Mouse (Mus musculus) heart, postnatal 0 days (tissue): ENCODE results near the gene Dedd. TPM values are rescaled to one million over a fixed set of nuclear protein-coding genes. Genes with fewer than 3 reads are reported as not detected.
A peak's percentile ranks its signal among the peaks of the same experiment; 100 is the strongest.

Source experiments
- ATAC-seq: fragments of 200-750 bp; cut with Nextera tagmentation; 2 replicates; pipeline ENCODE4 v1.8.0; 2017; ENCODE audit warnings: low read depth, moderate number of reproducible peaks, moderate library complexity; ENCODE audit not compliant: insufficient read depth
- DNase-seq: peaks from one replicate; pipeline ENCODE4 v3.0.0-alpha.2; 2016; ENCODE audit warnings: low spot score
- H3K27ac ChIP-seq: fragments of 300-500 bp; sonication (generic); 2 replicates; pipeline ENCODE4 v1.5.1; 2014; ENCODE audit warnings: low read depth, mild to moderate bottlenecking
- H3K27me3 ChIP-seq: fragments of 300-500 bp; sonication (generic); 2 replicates; pipeline ENCODE4 v1.6.1; 2014; ENCODE audit warnings: low read length, mixed read lengths; ENCODE audit not compliant: control insufficient read depth, insufficient read depth
- H3K36me3 ChIP-seq: fragments of 300-500 bp; sonication (generic); replicated peaks from 2 replicates; pipeline ENCODE4 v1.6.1; 2014; ENCODE audit warnings: low read length, mixed read lengths; ENCODE audit not compliant: control insufficient read depth, insufficient read depth
- H3K4me1 ChIP-seq: fragments of 300-500 bp; sonication (generic); 2 replicates; pipeline ENCODE4 v1.6.1; 2014; ENCODE audit warnings: antibody characterized with exemption; ENCODE audit not compliant: control insufficient read depth, insufficient read depth
- H3K4me2 ChIP-seq: fragments of 300-500 bp; sonication (generic); 2 replicates; pipeline ENCODE4 v1.6.1; 2014; ENCODE audit warnings: low read depth, mild to moderate bottlenecking, low read length, moderate library complexity
- H3K4me3 ChIP-seq: fragments of 300-500 bp; sonication (generic); 2 replicates; pipeline ENCODE4 v1.5.1; 2014; ENCODE audit warnings: low read depth, low read length
- H3K9ac ChIP-seq: fragments of 300-500 bp; sonication (generic); replicated peaks from 2 replicates; pipeline ENCODE4 v1.6.1; 2014; ENCODE audit warnings: low read depth, low read length, mixed read lengths
- H3K9me3 ChIP-seq: fragments of 300-500 bp; sonication (generic); replicated peaks from 2 replicates; pipeline ENCODE4 v1.6.1; 2016; ENCODE audit warnings: low read length; ENCODE audit not compliant: control insufficient read depth
- CTCF ChIP-seq: IDR thresholded peaks from 2 replicates; pipeline ENCODE4 v1.5.1; 2016; ENCODE audit warnings: antibody characterized with exemption, control low read depth, low read depth
- EP300 ChIP-seq: IDR thresholded peaks from 2 replicates; pipeline ENCODE4 v1.6.1; 2016; ENCODE audit warnings: antibody characterized with exemption, low read depth
- WGBS: fragments of 180-500 bp; shearing (Covaris S2); extraction: QIAGEN DNeasy Blood & Tissue Kit; methylation state at CpG from one replicate; pipeline ENCODE4 v1.1.7; 2014; 5-methylcytosine and 5-hydroxymethylcytosine counted together
- polyA plus RNA-seq: library from polyadenylated mRNA; unstranded; fragments of >200 nt; fragmentation: Nextera tagmentation; extraction: Ambion mirVana; gene quantifications from 2 replicates; pipeline ENCODE4 v1.2.1, GENCODE M21; 2015
- total RNA-seq: library from RNA; depleted of rRNA; stranded (reverse); fragments of >200 nt; gene quantifications from 2 replicates; pipeline ENCODE4 v1.2.3, GENCODE M21; 2014; ENCODE audit warnings: low replicate concordance

The Dedd gene
- total and polyA plus RNA-seq, 2 experiments from 2014 or later = 20.8 to 30.0 TPM

DNA sequence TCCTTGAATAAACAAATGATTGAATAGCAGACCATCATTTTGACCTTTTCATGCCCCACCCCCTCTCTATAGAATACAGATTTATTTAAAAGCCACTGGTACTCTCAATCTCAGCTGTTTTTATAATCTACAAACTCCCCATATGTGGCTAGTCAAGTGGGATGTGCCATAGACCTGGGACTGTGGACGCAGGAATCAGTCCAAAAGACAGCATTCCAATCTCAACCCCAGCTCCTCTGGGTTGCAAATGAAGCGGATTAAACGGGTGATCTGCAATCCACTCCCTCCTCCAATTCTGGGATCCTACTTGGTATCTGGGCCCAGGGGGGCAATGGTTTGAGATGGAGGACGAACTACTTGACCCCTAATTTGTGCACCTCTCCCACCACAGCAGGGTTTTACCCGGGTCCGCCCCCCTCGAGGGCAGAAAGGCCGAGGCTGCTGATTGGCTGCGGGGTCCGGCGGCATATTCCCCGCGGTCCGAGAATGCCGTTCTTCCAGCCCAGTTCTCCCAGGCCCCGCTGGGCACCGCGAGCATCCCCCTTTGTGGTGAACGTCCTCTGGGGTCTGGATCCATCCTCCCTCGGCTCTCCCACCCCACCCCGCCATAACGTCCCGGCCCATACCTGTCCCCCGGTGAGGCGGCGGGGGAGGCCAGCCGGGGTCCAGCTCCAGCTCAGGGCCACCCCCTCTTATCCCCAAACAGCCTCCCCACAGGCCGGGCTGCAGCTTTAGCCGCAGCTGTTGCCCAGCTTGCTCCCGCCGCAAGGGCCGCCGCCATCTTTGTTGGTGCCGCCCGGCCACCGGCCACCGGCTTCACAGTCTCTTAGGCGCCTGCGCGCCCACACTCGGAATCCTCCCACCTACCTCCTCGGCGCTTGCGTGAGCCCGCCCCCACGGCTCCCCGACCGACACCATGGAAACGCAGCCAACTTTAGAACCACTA, 41.5 kb upstream of the Dedd start, which contains the start of gene Usp21:
Usp21 (minus strand) TSS at position 856 of the 946 bp plus-strand sequence.
- Histone ChIP-seq H3K4me2 (peak within 1 kb of the TSS; percentile 84), H3K9me3 (no peaks in the 10 kb centered on the region), H3K36me3 (peaks cover 44% of the 10 kb centered on the region), H3K27me3 (no peaks in the 10 kb centered on the region), H3K9ac (peak within 1 kb of the TSS; percentile 92), H3K27ac (peak within 1 kb of the TSS; percentile 88), H3K4me3 (peak within 1 kb of the TSS; percentile 95), H3K4me1 (peaks cover 7% of the 10 kb centered on the region; the same call in 1 of the 2 replicates)
- WGBS = under 1% methylated on average over 49 of the region's 49 CpGs
- TF ChIP-seq CTCF (no peak), EP300 (peak; percentile 71; the same call in 1 of the 2 replicates)
- ATAC-seq (peak; percentile 96), DNase-seq (peak; percentile 96)

- H3K9ac ChIP-seq = no peak overlapping the region
Measured at GRCm38 (mm10) chr1:171288328-171288727, 40.6 kb upstream of the Dedd start.

GRCm38 (mm10) chr1:171293351-171293750, 35.6 kb upstream of the Dedd start:
- Histone ChIP-seq H3K4me1 (peaks cover 9% of the 10 kb centered on the region), H3K9ac (no peak overlapping the region), H3K27me3 (0 out of 2 replicates have a peak, but pooled peaks cover 7% of the 10 kb centered on the region), H3K36me3 (peaks cover 16% of the 10 kb centered on the region), H3K4me2 (peak overlapping the region; percentile 69), H3K9me3 (no peaks in the 10 kb centered on the region), H3K27ac (no peak overlapping the region), H3K4me3 (no peak overlapping the region)
- DNase-seq (no peak), ATAC-seq (no peak)
- WGBS = 78% methylated on average over 3 of the region's 3 CpGs
- TF ChIP-seq CTCF (no peak), EP300 (no peak)

More at GRCm38 (mm10) chr1:171288328-171288727, 40.6 kb upstream of the Dedd start:
- H3K27ac ChIP-seq = no peak overlapping the region
- peaks cover 38% of the 10 kb centered on the region for H3K36me3 ChIP-seq
- 70% methylated on average over 4 of the region's 4 CpGs for WGBS
- H3K4me3 ChIP-seq = peak overlapping the region; percentile 95; the same call in 1 of the 2 replicates
- TF ChIP-seq EP300 (no peak), CTCF (no peak)
- H3K4me1 ChIP-seq = peaks cover 8% of the 10 kb centered on the region; the same call in 1 of the 2 replicates
- no peaks in the 10 kb centered on the region for H3K9me3 ChIP-seq
- DNase-seq (no peak), ATAC-seq (no peak)
- H3K4me2 ChIP-seq = peak overlapping the region; percentile 84; the same call in 1 of the 2 replicates
- no peaks in the 10 kb centered on the region for H3K27me3 ChIP-seq

DNA sequence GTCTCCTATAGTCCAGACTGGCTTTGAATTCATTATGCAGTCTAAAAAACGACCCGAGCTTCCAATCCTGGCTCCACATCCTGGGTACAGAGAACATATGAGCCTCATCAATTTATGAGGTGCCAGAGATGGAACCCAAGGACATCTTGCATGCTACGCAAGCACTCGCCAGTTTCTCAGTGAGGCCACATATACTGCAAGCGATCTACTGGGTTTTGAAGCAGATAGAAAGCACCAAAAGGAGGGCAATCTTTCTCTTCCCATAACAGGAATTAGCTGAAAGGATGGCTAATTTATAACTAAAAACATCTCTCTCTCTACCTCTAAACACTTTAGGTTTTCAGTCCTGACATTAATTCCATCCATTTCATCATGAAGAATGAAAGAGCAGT, 35.0 kb upstream of the Dedd start:
- ATAC-seq (no peak), DNase-seq (no peak)
- H3K4me2 ChIP-seq = peak overlapping the region; percentile 69
- H3K36me3 ChIP-seq = peaks cover 12% of the 10 kb centered on the region
- H3K9ac ChIP-seq = peak overlapping the region; percentile 76
- H3K9me3 ChIP-seq = no peaks in the 10 kb centered on the region
- peak overlapping the region; percentile 67 for H3K4me3 ChIP-seq
- 0 out of 2 replicates have a peak, but pooled peaks cover 7% of the 10 kb centered on the region for H3K27me3 ChIP-seq
- H3K27ac ChIP-seq = peak overlapping the region; percentile 89
- peaks cover 9% of the 10 kb centered on the region for H3K4me1 ChIP-seq
- TF ChIP-seq CTCF = no peak
- TF ChIP-seq EP300 = no peak
- 40% methylated on average over 5 of the region's 5 CpGs for WGBS

GRCm38 (mm10) chr1:171294298-171295062, 34.5 kb upstream of the Dedd start, which contains the start of gene Ufc1:
Gene Ufc1, minus strand, starts transcription at chr1:171295024.
- Histone ChIP-seq H3K36me3 (peaks cover 6% of the 10 kb centered on the region), H3K4me1 (peaks cover 9% of the 10 kb centered on the region), H3K27me3 (0 out of 2 replicates have a peak, but pooled peaks cover 7% of the 10 kb centered on the region), H3K9ac (peak within 1 kb of the TSS; percentile 76), H3K27ac (peak within 1 kb of the TSS; percentile 89), H3K4me3 (peak within 1 kb of the TSS; percentile 67), H3K9me3 (no peaks in the 10 kb centered on the region), H3K4me2 (peak within 1 kb of the TSS; percentile 69)
- under 1% methylated on average over 42 of the region's 42 CpGs for WGBS
- ATAC-seq = peak; percentile 74
- TF ChIP-seq CTCF (no peak), EP300 (0 out of 2 replicates have a peak, but pooled peaks have one; percentile 47)
- peak; percentile 92 for DNase-seq
